Mouse (Mus musculus) hindbrain, embryonic 16.5 days (tissue): ENCODE measurements around the gene Antxr1. TPM values are rescaled to one million over a fixed set of nuclear protein-coding genes. Genes with fewer than 3 reads are reported as not detected.

Experiments used
- ATAC-seq: fragments of 200-750 bp; cut with Nextera tagmentation; 2 replicates; pipeline ENCODE4 v1.8.0; 2017; ENCODE audit warnings: moderate TSS enrichment, moderate library complexity
- H3K27ac ChIP-seq: fragments of 300-500 bp; sonication (generic); 2 replicates; pipeline ENCODE4 v1.5.1; 2014; ENCODE audit warnings: low read depth, mild to moderate bottlenecking, control low read depth, low read length, moderate library complexity
- H3K27me3 ChIP-seq: fragments of 300-500 bp; sonication (generic); replicated peaks from 2 replicates; pipeline ENCODE4 v1.6.1; 2014; ENCODE audit warnings: low read length; ENCODE audit not compliant: control insufficient read depth, insufficient read depth
- H3K36me3 ChIP-seq: fragments of 300-500 bp; sonication (generic); 2 replicates; pipeline ENCODE4 v1.6.1; 2014; ENCODE audit warnings: mild to moderate bottlenecking, low read length, moderate library complexity, mixed read lengths; ENCODE audit not compliant: control insufficient read depth, insufficient read depth
- H3K4me1 ChIP-seq: fragments of 300-500 bp; sonication (generic); 2 replicates; pipeline ENCODE4 v1.6.1; 2014; ENCODE audit warnings: low read depth, low read length; ENCODE audit not compliant: control insufficient read depth, insufficient read depth
- H3K4me2 ChIP-seq: fragments of 300-500 bp; sonication (generic); 2 replicates; pipeline ENCODE4 v1.6.1; 2014; ENCODE audit warnings: mild to moderate bottlenecking, low read length, control low read depth, moderate library complexity
- H3K4me3 ChIP-seq: fragments of 300-500 bp; sonication (generic); 2 replicates; pipeline ENCODE4 v1.5.1; 2014; ENCODE audit warnings: mild to moderate bottlenecking, low read length, control low read depth, moderate library complexity
- H3K9ac ChIP-seq: fragments of 300-500 bp; sonication (generic); 2 replicates; pipeline ENCODE4 v1.6.1; 2014; ENCODE audit warnings: low read depth, mild to moderate bottlenecking, control low read depth, low read length, moderate library complexity
- H3K9me3 ChIP-seq: fragments of 300-500 bp; sonication (generic); 2 replicates; pipeline ENCODE4 v1.6.1; 2014; ENCODE audit warnings: mild to moderate bottlenecking, low read length, moderate library complexity; ENCODE audit not compliant: control insufficient read depth
- WGBS: fragments of 180-500 bp; shearing (Covaris S2); extraction: QIAGEN DNeasy Blood & Tissue Kit; methylation state at CpG from one replicate; pipeline ENCODE4 v1.1.7; 2014; 5-methylcytosine and 5-hydroxymethylcytosine counted together
- polyA plus RNA-seq: library from polyadenylated mRNA; unstranded; fragments of >200 nt; fragmentation: Nextera tagmentation; extraction: Ambion mirVana; gene quantifications from 2 replicates; pipeline ENCODE4 v1.2.1, GENCODE M21; 2015

The Antxr1 gene
- polyA plus RNA-seq, 1 experiment from 2014 or later = 5.3 TPM

- WGBS = 7% methylated on average over 11 of the region's 11 CpGs
- Histone ChIP-seq H3K27me3 (no peaks in the 10 kb centered on the region), H3K4me2 (peak overlapping the region; percentile 93), H3K4me3 (peak overlapping the region; percentile 84), H3K9me3 (no peaks in the 10 kb centered on the region), H3K36me3 (no peaks in the 10 kb centered on the region), H3K4me1 (peaks cover 9% of the 10 kb centered on the region), H3K27ac (peak overlapping the region; percentile 74), H3K9ac (peak overlapping the region; percentile 86)
- peak; percentile 53; the same call in 1 of the 2 replicates for ATAC-seq
Measured at GRCm38 (mm10) chr6:87334361-87335090, 1.1 kb downstream of the Antxr1 start.

- H3K4me3 ChIP-seq = no peak overlapping the region
- no peaks in the 10 kb centered on the region for H3K36me3 ChIP-seq
- no peaks in the 10 kb centered on the region for H3K27me3 ChIP-seq
- H3K4me1 ChIP-seq = peaks cover 9% of the 10 kb centered on the region
- no peaks in the 10 kb centered on the region for H3K9me3 ChIP-seq
- peak overlapping the region; percentile 93 for H3K4me2 ChIP-seq
- no peak overlapping the region for H3K27ac ChIP-seq
- no peak overlapping the region for H3K9ac ChIP-seq
- 73% methylated on average over 2 of the region's 2 CpGs for WGBS
- ATAC-seq = no peak
Measured at GRCm38 (mm10) chr6:87332380-87332779, 3.2 kb downstream of the Antxr1 start.

- no peaks in the 10 kb centered on the region for H3K36me3 ChIP-seq
- H3K4me1 ChIP-seq = no peaks in the 10 kb centered on the region; the same call in none of the 2 replicates
- ATAC-seq = 0 out of 2 replicates have a peak, but pooled peaks have one; percentile 30
- WGBS = 62% methylated on average over 22 of the region's 22 CpGs
- H3K9ac ChIP-seq = no peak overlapping the region
- no peaks in the 10 kb centered on the region for H3K27me3 ChIP-seq
- no peak overlapping the region for H3K27ac ChIP-seq
- H3K4me2 ChIP-seq = no peak overlapping the region
- no peaks in the 10 kb centered on the region for H3K9me3 ChIP-seq
- H3K4me3 ChIP-seq = no peak overlapping the region
Measured at GRCm38 (mm10) chr6:87328265-87329173, 7.1 kb downstream of the Antxr1 start.

DNA sequence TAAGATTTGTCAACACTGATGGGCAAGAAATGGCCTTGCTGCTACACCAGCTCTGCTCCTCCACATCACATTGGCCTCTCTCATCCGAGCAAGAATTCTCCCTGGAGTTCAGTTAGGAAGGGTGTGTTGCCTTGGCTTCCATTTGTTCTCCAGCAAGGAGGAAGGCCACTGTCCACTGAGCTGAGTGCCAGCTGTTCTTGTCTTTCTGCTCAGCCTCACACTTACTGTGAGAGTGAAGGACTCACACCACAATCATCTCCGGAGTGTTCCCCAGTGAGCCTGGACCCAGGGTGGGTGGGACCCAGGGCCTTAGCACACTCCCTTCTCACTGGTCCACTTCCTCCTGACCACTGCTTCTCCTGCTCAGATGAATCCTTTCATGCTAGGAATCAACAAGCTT lies 8.7 kb downstream of the Antxr1 start:
- H3K4me3 ChIP-seq = no peak overlapping the region
- no peaks in the 10 kb centered on the region for H3K27me3 ChIP-seq
- 91% methylated on average over 2 of the region's 2 CpGs for WGBS
- H3K9me3 ChIP-seq = no peaks in the 10 kb centered on the region
- H3K4me2 ChIP-seq = no peak overlapping the region
- no peaks in the 10 kb centered on the region for H3K36me3 ChIP-seq
- no peaks in the 10 kb centered on the region; the same call in none of the 2 replicates for H3K4me1 ChIP-seq
- H3K27ac ChIP-seq = no peak overlapping the region
- ATAC-seq = no peak
- no peak overlapping the region for H3K9ac ChIP-seq

- Histone ChIP-seq H3K4me3 (no peak overlapping the region), H3K9ac (no peak overlapping the region), H3K36me3 (no peaks in the 10 kb centered on the region), H3K27ac (no peak overlapping the region), H3K9me3 (no peaks in the 10 kb centered on the region), H3K4me2 (no peak overlapping the region), H3K27me3 (no peaks in the 10 kb centered on the region), H3K4me1 (no peaks in the 10 kb centered on the region)
- 93% methylated on average over 2 of the region's 2 CpGs for whole genome bisulfite sequencing
- ATAC-seq = no peak
Measured at GRCm38 (mm10) chr6:87323381-87323780, 12.2 kb downstream of the Antxr1 start.

DNA sequence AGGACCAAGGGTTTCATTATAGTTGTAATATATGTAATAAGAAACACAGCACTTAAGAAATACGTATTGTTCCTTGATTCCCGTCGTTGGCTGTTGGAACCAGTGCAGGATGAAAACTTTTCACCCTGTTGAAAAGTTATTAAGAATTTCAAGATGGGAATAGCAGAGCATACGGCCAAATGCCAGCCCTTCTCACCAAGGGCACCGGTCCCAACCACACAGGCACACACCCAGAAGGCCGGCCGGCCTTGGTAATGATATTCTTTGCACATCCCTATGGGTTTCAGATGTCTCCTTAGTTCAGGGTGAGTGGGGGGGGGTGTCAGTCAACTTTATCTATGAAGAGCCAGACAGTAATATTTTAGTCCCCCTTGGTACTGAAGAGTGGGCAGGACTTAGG lies 17.0 kb downstream of the Antxr1 start:
- H3K9ac ChIP-seq = no peak overlapping the region
- 95% methylated on average over 7 of the region's 7 CpGs for WGBS
- no peaks in the 10 kb centered on the region for H3K27me3 ChIP-seq
- H3K36me3 ChIP-seq = no peaks in the 10 kb centered on the region
- H3K4me1 ChIP-seq = no peaks in the 10 kb centered on the region
- H3K9me3 ChIP-seq = no peaks in the 10 kb centered on the region
- H3K4me3 ChIP-seq = no peak overlapping the region
- no peak overlapping the region for H3K4me2 ChIP-seq
- ATAC-seq = no peak
- no peak overlapping the region for H3K27ac ChIP-seq

GRCm38 (mm10) chr6:87316966-87317365 lies 18.7 kb downstream of the Antxr1 start:
- Histone ChIP-seq H3K9me3 (no peaks in the 10 kb centered on the region), H3K4me2 (no peak overlapping the region), H3K27ac (no peak overlapping the region), H3K4me3 (no peak overlapping the region), H3K36me3 (no peaks in the 10 kb centered on the region), H3K9ac (no peak overlapping the region), H3K4me1 (no peaks in the 10 kb centered on the region), H3K27me3 (no peaks in the 10 kb centered on the region)
- ATAC-seq = no peak
- 74% methylated on average over 8 of the region's 8 CpGs for WGBS

- no peak overlapping the region for H3K4me2 ChIP-seq
- H3K27ac ChIP-seq = no peak overlapping the region
- ATAC-seq = 0 out of 2 replicates have a peak, but pooled peaks have one; percentile 24
- no peaks in the 10 kb centered on the region for H3K27me3 ChIP-seq
- H3K4me3 ChIP-seq = no peak overlapping the region
- no peaks in the 10 kb centered on the region; the same call in 1 of the 2 replicates for H3K36me3 ChIP-seq
- 62% methylated on average over 4 of the region's 4 CpGs for WGBS
- no peaks in the 10 kb centered on the region for H3K9me3 ChIP-seq
- H3K9ac ChIP-seq = no peak overlapping the region
- no peaks in the 10 kb centered on the region for H3K4me1 ChIP-seq
Measured at GRCm38 (mm10) chr6:87312761-87313160, 22.9 kb downstream of the Antxr1 start.

DNA sequence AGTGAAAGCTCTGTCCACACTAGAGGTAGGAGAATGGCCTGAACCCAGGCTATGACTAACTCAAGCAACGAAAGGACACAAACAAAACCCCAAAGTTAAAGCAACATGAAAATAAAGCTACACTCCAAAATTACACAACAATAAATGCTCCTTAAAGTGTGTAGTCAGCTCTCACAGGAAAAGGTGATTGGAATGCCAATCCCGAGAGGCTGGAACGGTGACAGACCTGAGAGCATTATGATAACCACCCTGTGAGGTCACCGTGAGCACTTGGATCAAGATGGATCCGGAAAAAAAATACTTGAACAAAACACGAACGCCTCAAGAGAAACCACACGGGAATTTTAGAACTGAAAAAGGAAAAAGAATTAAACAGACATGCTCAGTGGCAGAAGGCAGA lies 31.1 kb downstream of the Antxr1 start:
- Histone ChIP-seq H3K4me3 (no peak overlapping the region), H3K4me1 (peaks cover 6% of the 10 kb centered on the region; the same call in 1 of the 2 replicates), H3K9ac (no peak overlapping the region), H3K4me2 (no peak overlapping the region), H3K27ac (no peak overlapping the region), H3K27me3 (no peaks in the 10 kb centered on the region), H3K9me3 (no peaks in the 10 kb centered on the region), H3K36me3 (no peaks in the 10 kb centered on the region; the same call in 1 of the 2 replicates)
- 85% methylated on average over 8 of the region's 8 CpGs for WGBS
- ATAC-seq = no peak
